Mouse (Mus musculus): ENCODE measurements at regions not wholly inside any gene's neighbourhood (a gene's known extent, or its start where the extent isn't known, plus 50 kb on each side); places are given as distances from the start of the nearest gene placed in this dataset.

- H3K27me3 ChIP-seq (replicated peaks; ENCODE audit: control insufficient read depth, insufficient read depth, low read length) = no peaks in the 10 kb centered on the region
- no peak overlapping the region for H3K27ac ChIP-seq (ENCODE audit: low read depth, low read length)
- WGBS = 93% methylated on average over 9 of the region's 9 CpGs
- DNase-seq (ENCODE audit: low spot score) (no peak), ATAC-seq (replicated peaks; ENCODE audit: low FRiP score) (no peak)
- no peak overlapping the region for H3K4me2 ChIP-seq
- H3K4me3 ChIP-seq (ENCODE audit: low read depth, low read length) = no peak overlapping the region
- H3K4me1 ChIP-seq (replicated peaks; ENCODE audit: control insufficient read depth, insufficient read depth, low read length) = no peaks in the 10 kb centered on the region
- no peaks in the 10 kb centered on the region for H3K9me3 ChIP-seq (ENCODE audit: control insufficient read depth, low read length)
- H3K36me3 ChIP-seq (ENCODE audit: control insufficient read depth, insufficient read depth, low read length) = no peaks in the 10 kb centered on the region
- H3K9ac ChIP-seq (ENCODE audit: low read depth, low read length) = no peak overlapping the region
Observed at GRCm38 (mm10) chr3:56859841-56860240, 441.9 kb downstream of the Tm4sf1 start.

GRCm38 (mm10) chr3:56845462-56845770 lies 456.4 kb downstream of the Tm4sf1 start:
- Histone ChIP-seq H3K4me1 (replicated peaks; ENCODE audit: control insufficient read depth, insufficient read depth, low read length) (no peaks in the 10 kb centered on the region), H3K9ac (ENCODE audit: low read depth, low read length) (no peak overlapping the region), H3K36me3 (ENCODE audit: control insufficient read depth, insufficient read depth, low read length) (no peaks in the 10 kb centered on the region), H3K27ac (ENCODE audit: low read depth, low read length) (no peak overlapping the region), H3K4me3 (ENCODE audit: low read depth, low read length) (no peak overlapping the region), H3K9me3 (ENCODE audit: control insufficient read depth, low read length) (no peaks in the 10 kb centered on the region), H3K27me3 (replicated peaks; ENCODE audit: control insufficient read depth, insufficient read depth, low read length) (no peaks in the 10 kb centered on the region), H3K4me2 (no peak overlapping the region)
- DNase-seq (ENCODE audit: low spot score) = no peak
- no peak for ATAC-seq (replicated peaks; ENCODE audit: low FRiP score)
- WGBS = 86% methylated on average over 1 of the region's 1 CpGs

DNA sequence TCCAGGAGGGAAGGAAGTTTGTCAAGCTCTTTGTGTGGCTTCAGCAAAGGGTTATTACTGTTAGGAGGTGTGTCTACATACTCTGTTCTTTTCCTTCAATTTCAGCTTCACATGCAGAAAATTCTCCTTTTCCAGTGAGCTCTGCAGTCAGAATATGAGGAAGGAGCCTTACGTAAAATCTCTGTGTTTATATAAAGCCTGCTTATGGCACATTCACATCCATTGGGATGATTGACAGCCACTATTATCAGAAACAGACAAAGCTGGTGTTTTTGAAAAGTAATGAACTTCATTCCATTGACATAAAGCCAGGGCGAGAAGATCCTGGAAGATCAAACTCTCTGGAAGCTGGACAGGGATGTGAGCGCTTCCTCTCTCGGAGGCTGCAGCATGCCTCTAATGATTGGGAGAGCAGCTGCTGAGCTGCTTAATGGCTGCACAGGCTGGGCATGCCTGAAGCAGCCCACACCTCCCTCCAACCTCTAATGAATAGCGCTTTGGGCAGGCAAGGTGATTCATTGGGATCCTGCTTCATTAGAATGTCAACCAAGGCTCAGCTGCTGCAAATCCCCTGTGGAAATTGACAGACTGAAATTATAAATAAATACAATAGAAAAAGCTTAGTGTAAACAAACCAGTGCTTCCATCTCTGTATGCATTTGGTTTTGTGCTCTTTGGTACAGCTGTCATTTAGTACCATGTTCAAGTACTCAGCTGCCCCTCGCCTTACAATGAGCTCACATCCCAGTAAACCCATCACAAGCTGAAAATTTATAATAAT lies 456.9 kb downstream of the Tm4sf1 start:
- Histone ChIP-seq H3K36me3 (ENCODE audit: control insufficient read depth, insufficient read depth, low read length) (no peaks in the 10 kb centered on the region), H3K4me2 (no peak overlapping the region), H3K9me3 (ENCODE audit: control insufficient read depth, low read length) (no peaks in the 10 kb centered on the region), H3K27ac (ENCODE audit: low read depth, low read length) (no peak overlapping the region), H3K4me1 (replicated peaks; ENCODE audit: control insufficient read depth, insufficient read depth, low read length) (no peaks in the 10 kb centered on the region), H3K4me3 (ENCODE audit: low read depth, low read length) (no peak overlapping the region), H3K27me3 (replicated peaks; ENCODE audit: control insufficient read depth, insufficient read depth, low read length) (no peaks in the 10 kb centered on the region), H3K9ac (ENCODE audit: low read depth, low read length) (no peak overlapping the region)
- WGBS = 69% methylated on average over 6 of the region's 6 CpGs
- ATAC-seq (replicated peaks; ENCODE audit: low FRiP score) (no peak), DNase-seq (ENCODE audit: low spot score) (no peak)

- ATAC-seq (replicated peaks; ENCODE audit: low FRiP score) (no peak), DNase-seq (ENCODE audit: low spot score) (no peak)
- Histone ChIP-seq H3K9ac (ENCODE audit: low read depth, low read length) (no peak overlapping the region), H3K9me3 (ENCODE audit: control insufficient read depth, low read length) (no peaks in the 10 kb centered on the region), H3K4me3 (ENCODE audit: low read depth, low read length) (no peak overlapping the region), H3K36me3 (ENCODE audit: control insufficient read depth, insufficient read depth, low read length) (no peaks in the 10 kb centered on the region), H3K4me2 (no peak overlapping the region), H3K27ac (ENCODE audit: low read depth, low read length) (no peak overlapping the region), H3K27me3 (replicated peaks; ENCODE audit: control insufficient read depth, insufficient read depth, low read length) (no peaks in the 10 kb centered on the region), H3K4me1 (replicated peaks; ENCODE audit: control insufficient read depth, insufficient read depth, low read length) (no peaks in the 10 kb centered on the region)
- WGBS = 69% methylated on average over 3 of the region's 3 CpGs
Observed at GRCm38 (mm10) chr3:56837176-56837575, 464.6 kb downstream of the Tm4sf1 start.

GRCm38 (mm10) chr3:56830315-56831097 lies 471.3 kb downstream of the Tm4sf1 start:
- Histone ChIP-seq H3K4me2 (no peak overlapping the region), H3K9me3 (ENCODE audit: control insufficient read depth, low read length) (no peaks in the 10 kb centered on the region), H3K36me3 (ENCODE audit: control insufficient read depth, insufficient read depth, low read length) (no peaks in the 10 kb centered on the region), H3K27me3 (replicated peaks; ENCODE audit: control insufficient read depth, insufficient read depth, low read length) (no peaks in the 10 kb centered on the region), H3K4me1 (replicated peaks; ENCODE audit: control insufficient read depth, insufficient read depth, low read length) (no peaks in the 10 kb centered on the region), H3K4me3 (ENCODE audit: low read depth, low read length) (no peak overlapping the region), H3K27ac (ENCODE audit: low read depth, low read length) (no peak overlapping the region), H3K9ac (ENCODE audit: low read depth, low read length) (no peak overlapping the region)
- 73% methylated on average over 4 of the region's 4 CpGs for WGBS
- ATAC-seq (replicated peaks; ENCODE audit: low FRiP score) (no peak), DNase-seq (ENCODE audit: low spot score) (no peak)

DNA sequence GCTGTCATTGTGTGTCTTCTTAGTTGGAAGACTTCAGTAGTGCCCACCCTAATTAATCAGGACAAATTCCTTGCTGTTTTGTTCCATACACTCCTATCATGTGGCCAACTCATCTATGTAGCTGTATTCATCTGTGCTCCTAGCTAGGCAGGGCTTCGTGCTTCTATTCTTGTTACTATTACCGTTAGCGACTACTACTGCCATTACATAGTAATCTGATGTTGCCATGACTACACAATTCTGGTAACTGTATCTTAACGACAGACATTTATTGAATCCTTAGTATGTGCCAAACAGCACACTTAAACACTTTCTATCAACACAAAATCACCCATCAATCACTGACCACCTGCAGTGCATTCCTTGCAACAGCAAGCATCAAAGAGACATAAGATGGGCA lies 477.6 kb downstream of the Tm4sf1 start:
- H3K4me1 ChIP-seq (replicated peaks; ENCODE audit: control insufficient read depth, insufficient read depth, low read length) = no peaks in the 10 kb centered on the region
- DNase-seq (ENCODE audit: low spot score) = no peak
- no peaks in the 10 kb centered on the region for H3K9me3 ChIP-seq (ENCODE audit: control insufficient read depth, low read length)
- no peaks in the 10 kb centered on the region for H3K27me3 ChIP-seq (replicated peaks; ENCODE audit: control insufficient read depth, insufficient read depth, low read length)
- no peaks in the 10 kb centered on the region for H3K36me3 ChIP-seq (ENCODE audit: control insufficient read depth, insufficient read depth, low read length)
- 87% methylated on average over 4 of the region's 4 CpGs for WGBS
- no peak overlapping the region for H3K4me2 ChIP-seq
- no peak overlapping the region for H3K9ac ChIP-seq (ENCODE audit: low read depth, low read length)
- no peak overlapping the region for H3K4me3 ChIP-seq (ENCODE audit: low read depth, low read length)
- no peak for ATAC-seq (replicated peaks; ENCODE audit: low FRiP score)
- no peak overlapping the region for H3K27ac ChIP-seq (ENCODE audit: low read depth, low read length)

DNA sequence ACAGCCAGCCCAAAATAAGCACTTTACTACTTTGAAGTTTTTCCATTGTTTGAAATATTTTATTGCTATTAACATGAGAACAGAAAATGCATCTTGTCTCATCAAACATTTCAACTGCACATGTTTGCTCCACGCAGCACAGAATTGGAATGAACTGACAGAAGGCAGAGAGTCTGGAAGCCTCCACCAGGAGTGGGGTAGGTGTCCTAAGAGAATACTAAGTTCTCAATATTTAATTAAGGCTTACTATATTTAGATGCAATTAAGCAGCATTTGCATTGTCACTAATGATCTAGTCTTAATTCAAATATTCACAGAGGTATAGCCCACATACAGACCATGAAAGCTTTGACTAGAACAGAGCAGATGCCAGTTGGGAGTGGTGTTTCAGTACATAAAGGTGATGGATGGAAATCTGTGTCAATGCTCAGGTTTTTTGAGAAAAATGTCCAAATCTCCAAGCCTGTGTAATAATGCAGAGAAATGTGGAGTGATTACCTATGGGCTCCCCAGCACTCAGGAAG lies 491.2 kb downstream of the Tm4sf1 start:
- H3K4me2 ChIP-seq = no peak overlapping the region
- H3K27me3 ChIP-seq (replicated peaks; ENCODE audit: control insufficient read depth, insufficient read depth, low read length) = no peaks in the 10 kb centered on the region
- no peak for DNase-seq (ENCODE audit: low spot score)
- no peak for ATAC-seq (replicated peaks; ENCODE audit: low FRiP score)
- WGBS = 80% methylated on average over 1 of the region's 1 CpGs
- H3K4me1 ChIP-seq (replicated peaks; ENCODE audit: control insufficient read depth, insufficient read depth, low read length) = no peaks in the 10 kb centered on the region
- H3K4me3 ChIP-seq (ENCODE audit: low read depth, low read length) = no peak overlapping the region
- no peaks in the 10 kb centered on the region for H3K9me3 ChIP-seq (ENCODE audit: control insufficient read depth, low read length)
- H3K9ac ChIP-seq (ENCODE audit: low read depth, low read length) = no peak overlapping the region
- no peaks in the 10 kb centered on the region for H3K36me3 ChIP-seq (ENCODE audit: control insufficient read depth, insufficient read depth, low read length)
- no peak overlapping the region for H3K27ac ChIP-seq (ENCODE audit: low read depth, low read length)

DNA sequence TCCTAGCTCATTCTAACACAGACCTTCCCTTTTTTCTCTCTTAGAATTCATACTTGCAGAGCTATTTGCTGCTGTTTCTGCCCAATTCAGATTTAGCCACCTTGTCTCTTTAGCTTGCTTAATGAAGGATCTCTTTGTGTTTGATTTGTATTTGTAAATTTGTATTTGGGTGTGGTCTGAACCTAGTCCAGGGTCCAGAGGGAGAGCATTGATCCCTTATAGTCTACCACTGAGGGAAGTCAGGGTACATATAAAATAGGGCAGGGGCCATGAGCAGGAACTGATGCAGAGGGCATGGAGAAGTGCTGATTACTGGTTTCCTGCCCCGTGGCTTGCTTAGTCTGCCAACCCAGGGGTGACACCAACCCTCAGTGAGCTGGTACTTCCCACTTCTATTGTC lies 508.7 kb downstream of the Tm4sf1 start:
- WGBS = 52% methylated on average over 1 of the region's 1 CpGs
- H3K4me1 ChIP-seq (replicated peaks; ENCODE audit: control insufficient read depth, insufficient read depth, low read length) = no peaks in the 10 kb centered on the region
- no peak overlapping the region for H3K4me2 ChIP-seq

GRCm38 (mm10) chr3:56789155-56789554 lies 512.6 kb downstream of the Tm4sf1 start:
- no peaks in the 10 kb centered on the region for H3K36me3 ChIP-seq (ENCODE audit: control insufficient read depth, insufficient read depth, low read length)
- ATAC-seq (replicated peaks; ENCODE audit: low FRiP score) = no peak
- no peak overlapping the region for H3K4me2 ChIP-seq
- H3K27ac ChIP-seq (ENCODE audit: low read depth, low read length) = no peak overlapping the region
- no peaks in the 10 kb centered on the region for H3K4me1 ChIP-seq (replicated peaks; ENCODE audit: control insufficient read depth, insufficient read depth, low read length)
- no peaks in the 10 kb centered on the region for H3K9me3 ChIP-seq (ENCODE audit: control insufficient read depth, low read length)
- H3K27me3 ChIP-seq (replicated peaks; ENCODE audit: control insufficient read depth, insufficient read depth, low read length) = no peaks in the 10 kb centered on the region
- no peak overlapping the region for H3K4me3 ChIP-seq (ENCODE audit: low read depth, low read length)
- 45% methylated on average over 3 of the region's 3 CpGs for WGBS
- no peak for DNase-seq (ENCODE audit: low spot score)
- no peak overlapping the region for H3K9ac ChIP-seq (ENCODE audit: low read depth, low read length)

More for the DNA sequence above, 508.7 kb downstream of the Tm4sf1 start:
- Histone ChIP-seq H3K27me3 (replicated peaks; ENCODE audit: control insufficient read depth, insufficient read depth, low read length) (no peaks in the 10 kb centered on the region), H3K36me3 (ENCODE audit: control insufficient read depth, insufficient read depth, low read length) (no peaks in the 10 kb centered on the region), H3K27ac (ENCODE audit: low read depth, low read length) (no peak overlapping the region), H3K9ac (ENCODE audit: low read depth, low read length) (no peak overlapping the region), H3K9me3 (ENCODE audit: control insufficient read depth, low read length) (no peaks in the 10 kb centered on the region), H3K4me3 (ENCODE audit: low read depth, low read length) (no peak overlapping the region)
- ATAC-seq (replicated peaks; ENCODE audit: low FRiP score) (no peak), DNase-seq (ENCODE audit: low spot score) (no peak)
